31 mouse cellular contexts compared by ENCODE assay signal in genomic region chr6:99620471-99620870, GRCm38 (mm10). TPM values are rescaled to one million over a fixed set of nuclear protein-coding genes. Genes with fewer than 3 reads are reported as not detected.
DNase-seq lines count a peak whose midpoint lies in the region; ATAC-seq and TF ChIP-seq lines count a peak whose summit lies in the region.
"Had no signal": no experiment of that assay in that cellular context is flagged by ENCODE, and none has a peak within 500 bp of the region (broad histone marks: within the 10 kb centered on the region; RNA-seq: fewer than 3 reads in every experiment).

No protein-coding gene starts in this region.

- no peak overlapping the region for H3K9ac ChIP-seq in kidney, embryonic 15.5 days
- H3K9ac ChIP-seq in limb, embryonic 13.5 days: no peak overlapping the region
- H3K9ac ChIP-seq in stomach, postnatal 0 days (ENCODE audit: low read length): no peak overlapping the region
- H3K9ac ChIP-seq: embryonic facial prominence, embryonic 13.5 days; forebrain, postnatal 0 days; heart, embryonic 12.5 days; hindbrain, embryonic 14.5 days; midbrain, embryonic 15.5 days; neural tube, embryonic 15.5 days; stomach, embryonic 15.5 days had no signal

- 45% methylated on average over 7 of the region's 7 CpGs for WGBS in kidney, embryonic 15.5 days
- 36% methylated on average over 7 of the region's 7 CpGs for WGBS in limb, embryonic 13.5 days
- 59% methylated on average over 7 of the region's 7 CpGs for WGBS in stomach, postnatal 0 days

- peaks cover 54% of the 10 kb centered on the region for H3K4me1 ChIP-seq in kidney, embryonic 15.5 days
- peaks cover 76% of the 10 kb centered on the region for H3K4me1 ChIP-seq in limb, embryonic 13.5 days
- peaks cover 3% of the 10 kb centered on the region; the same call in 1 of the 2 replicates for H3K4me1 ChIP-seq in stomach, postnatal 0 days (replicated peaks; ENCODE audit: control insufficient read depth, insufficient read depth)

- H3K27me3 ChIP-seq in kidney, embryonic 15.5 days: 0 out of 2 replicates have a peak, but pooled peaks cover 3% of the 10 kb centered on the region
- no peaks in the 10 kb centered on the region for H3K27me3 ChIP-seq in limb, embryonic 13.5 days
- H3K27me3 ChIP-seq in stomach, postnatal 0 days (ENCODE audit: control insufficient read depth, insufficient read depth, low read length): no peaks in the 10 kb centered on the region
- H3K27me3 ChIP-seq: midbrain, embryonic 15.5 days; Patski; stomach, embryonic 15.5 days had no signal

- DNase-seq in kidney, postnatal 36 days: no peak
- no peak for DNase-seq in lung, postnatal 36 days
- DNase-seq in stomach, postnatal 0 days (ENCODE audit: low spot score): no peak
- DNase-seq: adrenal gland, postnatal 14 days; cerebellum, adult 11 months; cerebellum, adult 9-10 months; cerebellum, postnatal 36 days; embryo, embryonic 11 days; forebrain, postnatal 0 days; heart, postnatal 4 days; kidney, postnatal 25 days; lung, postnatal 4 days; retina, postnatal 1 day; right cerebral cortex, postnatal 14 days; thymus, postnatal 14 days had no signal

- no peaks in the 10 kb centered on the region for H3K9me3 ChIP-seq in kidney, embryonic 15.5 days (replicated peaks)
- no peaks in the 10 kb centered on the region for H3K9me3 ChIP-seq in limb, embryonic 13.5 days
- no peaks in the 10 kb centered on the region for H3K9me3 ChIP-seq in stomach, postnatal 0 days (ENCODE audit: control insufficient read depth, low read length)
- H3K9me3 ChIP-seq: embryonic facial prominence, embryonic 13.5 days; heart, embryonic 12.5 days; midbrain, embryonic 10.5 days; midbrain, embryonic 15.5 days; neural tube, embryonic 15.5 days; stomach, embryonic 15.5 days had no signal

- no peak for ATAC-seq in kidney, embryonic 15.5 days (replicated peaks; ENCODE audit: low FRiP score)
- ATAC-seq in granulocyte monocyte progenitor cell, adult 5-6 weeks (replicated peaks; ENCODE audit: poor library complexity, severe bottlenecking): peak; percentile 65
- no peak for ATAC-seq in limb, embryonic 13.5 days (ENCODE audit: low FRiP score, low read depth)
- no peak for ATAC-seq in activated CD4-positive, CD25-positive, alpha-beta regulatory T cell, adult 4 months
- ATAC-seq in stomach, postnatal 0 days (ENCODE audit: low FRiP score, low TSS enrichment): no peak
- ATAC-seq: forebrain, postnatal 0 days; intestine, postnatal 0 days; midbrain, embryonic 15.5 days; Patski had no signal

- H3K4me3 ChIP-seq in kidney, embryonic 15.5 days (replicated peaks): no peak overlapping the region
- no peak overlapping the region for H3K4me3 ChIP-seq in limb, embryonic 13.5 days
- no peak overlapping the region for H3K4me3 ChIP-seq in stomach, postnatal 0 days (ENCODE audit: low read depth, low read length)
- H3K4me3 ChIP-seq: embryonic facial prominence, embryonic 13.5 days; erythroblast, embryonic 14.5 days; heart, embryonic 12.5 days; midbrain, embryonic 10.5 days; midbrain, embryonic 15.5 days; neural tube, embryonic 15.5 days; stomach, embryonic 15.5 days had no signal

- TF ChIP-seq CTCF in stomach, postnatal 0 days (IDR thresholded peaks at IDR 0.05; ENCODE audit: low read depth): no peak

- 0 out of 2 replicates have a peak overlapping the region, but pooled peaks have one; percentile 24 for H3K4me2 ChIP-seq in kidney, embryonic 15.5 days
- H3K4me2 ChIP-seq in limb, embryonic 13.5 days (replicated peaks): peak overlapping the region; percentile 11; the same call in 1 of the 2 replicates
- no peak overlapping the region for H3K4me2 ChIP-seq in stomach, postnatal 0 days (replicated peaks; ENCODE audit: low read depth)
- H3K4me2 ChIP-seq: embryonic facial prominence, embryonic 13.5 days; heart, embryonic 12.5 days; hindbrain, embryonic 14.5 days; liver, embryonic 11.5 days; midbrain, embryonic 15.5 days; neural tube, embryonic 15.5 days; stomach, embryonic 15.5 days had no signal

- no peak for TF ChIP-seq EP300 in stomach, postnatal 0 days (optimal IDR thresholded peaks at IDR 0.05)

- peak overlapping the region; percentile 68 for H3K27ac ChIP-seq in kidney, embryonic 15.5 days
- H3K27ac ChIP-seq in limb, embryonic 13.5 days: peak overlapping the region; percentile 76; the same call in 1 of the 2 replicates
- H3K27ac ChIP-seq in stomach, postnatal 0 days (replicated peaks): no peak overlapping the region
- H3K27ac ChIP-seq: hindbrain, embryonic 14.5 days; midbrain, embryonic 10.5 days; midbrain, embryonic 15.5 days; neural tube, embryonic 15.5 days; stomach, embryonic 15.5 days had no signal

- no peaks in the 10 kb centered on the region for H3K36me3 ChIP-seq in kidney, embryonic 15.5 days
- no peaks in the 10 kb centered on the region for H3K36me3 ChIP-seq in limb, embryonic 13.5 days
- no peaks in the 10 kb centered on the region for H3K36me3 ChIP-seq in stomach, postnatal 0 days (ENCODE audit: control insufficient read depth, insufficient read depth, low read length)
- H3K36me3 ChIP-seq: embryonic facial prominence, embryonic 13.5 days; heart, embryonic 12.5 days; midbrain, embryonic 10.5 days; midbrain, embryonic 15.5 days; neural tube, embryonic 15.5 days; stomach, embryonic 15.5 days had no signal

RNA-seq across cellular contexts. Expression of gene Eif4e3, which starts 46.1 kb away (rescaled TPM):
- 17.6 and 17.8 TPM in 2 replicates for polyA plus RNA-seq in kidney, embryonic 15.5 days (2015; fragmentation: Nextera tagmentation; extraction: Ambion mirVana)
- 23.2 and 33.9 TPM in 2 replicates for total RNA-seq in granulocyte monocyte progenitor cell, adult 5-6 weeks (2014; fragmentation: Nextera tagmentation)
- total RNA-seq in granulocyte monocyte progenitor cell, adult 5-6 weeks (2017): 24.1 and 26.8 TPM in 2 replicates
- polyA plus RNA-seq in limb, embryonic 13.5 days (2015; fragmentation: Nextera tagmentation; extraction: Ambion mirVana): 17.3 and 18.5 TPM in 2 replicates
- polyA plus RNA-seq in activated CD4-positive, CD25-positive, alpha-beta regulatory T cell, adult 4 months (2017; shearing (Covaris generic)): 10 to 100 TPM; 33.8 to 35.1 TPM
- polyA plus RNA-seq in stomach, postnatal 0 days (2015; fragmentation: Nextera tagmentation; extraction: Ambion mirVana): 7.8 and 8.3 TPM in 2 replicates
- total RNA-seq: MEL had no signal
- polyA plus RNA-seq: erythroblast, embryonic 14.5 days had no signal

RNA-seq across cellular contexts. Expression of gene Gm20696, which starts 46.1 kb away (rescaled TPM):
- polyA plus RNA-seq in kidney, embryonic 15.5 days (2015; fragmentation: Nextera tagmentation; extraction: Ambion mirVana): 3.8 and 4.0 TPM in 2 replicates
- total RNA-seq in granulocyte monocyte progenitor cell, adult 5-6 weeks (2014; fragmentation: Nextera tagmentation): 28.1 and 28.6 TPM in 2 replicates
- 5.2 and 7.3 TPM in 2 replicates for total RNA-seq in granulocyte monocyte progenitor cell, adult 5-6 weeks (2017)
- 6.0 and 6.5 TPM in 2 replicates for polyA plus RNA-seq in limb, embryonic 13.5 days (2015; fragmentation: Nextera tagmentation; extraction: Ambion mirVana)
- 10 to 100 TPM; 11.9 to 13.1 TPM for polyA plus RNA-seq in activated CD4-positive, CD25-positive, alpha-beta regulatory T cell, adult 4 months (2017; shearing (Covaris generic))
- polyA plus RNA-seq in stomach, postnatal 0 days (2015; fragmentation: Nextera tagmentation; extraction: Ambion mirVana): 1.4 and 1.8 TPM in 2 replicates
- polyA plus RNA-seq: erythroblast, embryonic 14.5 days had no signal
